Mouse (Mus musculus) ES-E14 (cell line): ENCODE measurements around the gene Polr2f. TPM values are rescaled to one million over a fixed set of nuclear protein-coding genes. Genes with fewer than 3 reads are reported as not detected.

Experiments used
- DNase-seq: peaks from one replicate; pipeline ENCODE4 v3.0.0-alpha.2; 2013; ENCODE audit warnings: low read depth, low spot score
- H3K27ac ChIP-seq: 2 replicates; pipeline ENCODE4 v1.5.1; 2012; ENCODE audit warnings: low read depth, mild to moderate bottlenecking, low read length, moderate library complexity, mixed read lengths; ENCODE audit not compliant: poor library complexity, insufficient read depth, severe bottlenecking
- H3K36me3 ChIP-seq: 2 replicates; pipeline ENCODE4 v1.6.1; 2012; ENCODE audit warnings: mild to moderate bottlenecking, low read length, moderate library complexity, mixed read lengths; ENCODE audit not compliant: control insufficient read depth, poor library complexity, insufficient read depth, severe bottlenecking
- H3K4me1 ChIP-seq, 2 experiments: fragments of 150-350 bp in 1 of 2; sonication (generic) in 1 of 2; 2 replicates each; pipeline ENCODE4 v1.6.1; 2012; ENCODE audit warnings: low read length in 2 of 2, mild to moderate bottlenecking in 1 of 2, mixed read lengths in 1 of 2; ENCODE audit not compliant: control insufficient read depth in 2 of 2, insufficient read depth in 2 of 2, poor library complexity in 1 of 2
- H3K4me3 ChIP-seq, 2 experiments: fragments of 150-350 bp in 1 of 2; sonication (generic) in 1 of 2; 2 replicates each; pipeline ENCODE4 v1.5.1; 2012; ENCODE audit warnings: low read length in 2 of 2, low read depth in 1 of 2, mild to moderate bottlenecking in 1 of 2, mixed read lengths in 1 of 2; ENCODE audit not compliant: insufficient read depth in 1 of 2, poor library complexity in 1 of 2, severe bottlenecking in 1 of 2
- H3K9ac ChIP-seq: 2 replicates; pipeline ENCODE4 v1.6.1; 2012; ENCODE audit warnings: low read depth, mild to moderate bottlenecking, low read length, mixed read lengths; ENCODE audit not compliant: poor library complexity, insufficient read depth, severe bottlenecking
- H3K9me3 ChIP-seq: fragments of 150-350 bp; sonication (generic); 2 replicates; pipeline ENCODE4 v1.6.1; 2012; ENCODE audit warnings: low read depth, mild to moderate bottlenecking, low read length; ENCODE audit not compliant: control insufficient read depth, insufficient read depth
- CHD2 ChIP-seq: IDR thresholded peaks from 2 replicates; pipeline ENCODE4 v1.6.1; 2014; ENCODE audit warnings: mild to moderate bottlenecking, low read depth, low read length, inconsistent platforms
- HCFC1 ChIP-seq: IDR thresholded peaks from 2 replicates; pipeline ENCODE4 v1.6.1; 2012; ENCODE audit warnings: low read length, inconsistent platforms, borderline replicate concordance; ENCODE audit not compliant: insufficient read depth
- MAFK ChIP-seq: IDR thresholded peaks from 2 replicates; pipeline ENCODE4 v1.6.1; 2014; ENCODE audit warnings: mild to moderate bottlenecking, low read depth, low read length, inconsistent platforms; ENCODE audit not compliant: insufficient read depth
- ZC3H11A ChIP-seq: IDR thresholded peaks from 2 replicates; pipeline ENCODE4 v1.6.1; 2012; ENCODE audit warnings: low read depth, mild to moderate bottlenecking, inconsistent platforms, low read length, borderline replicate concordance
- ZNF384 ChIP-seq: IDR thresholded peaks from 2 replicates; pipeline ENCODE4 v1.6.1; 2012; ENCODE audit warnings: low read depth, low read length, inconsistent platforms
- in situ Hi-C, 2 experiments: fragments of 600-800 bp; cut with MboI; formaldehyde crosslinking; loops; one replicate each; pipeline ENCODE4 v1.15.1; 2025; ENCODE audit warnings: low sequenced_read_pairs in 2 of 2, inconsistent platforms in 1 of 2; ENCODE audit not compliant: unreplicated experiment in 2 of 2
- total RNA-seq: library from RNA; depleted of rRNA; stranded (reverse); fragments of 300-350 nt; gene quantifications from 2 replicates; pipeline ENCODE4 v1.2.3, GENCODE M21; 2012

Gene Polr2f
- total RNA-seq, 1 experiment: 238 TPM

DNA sequence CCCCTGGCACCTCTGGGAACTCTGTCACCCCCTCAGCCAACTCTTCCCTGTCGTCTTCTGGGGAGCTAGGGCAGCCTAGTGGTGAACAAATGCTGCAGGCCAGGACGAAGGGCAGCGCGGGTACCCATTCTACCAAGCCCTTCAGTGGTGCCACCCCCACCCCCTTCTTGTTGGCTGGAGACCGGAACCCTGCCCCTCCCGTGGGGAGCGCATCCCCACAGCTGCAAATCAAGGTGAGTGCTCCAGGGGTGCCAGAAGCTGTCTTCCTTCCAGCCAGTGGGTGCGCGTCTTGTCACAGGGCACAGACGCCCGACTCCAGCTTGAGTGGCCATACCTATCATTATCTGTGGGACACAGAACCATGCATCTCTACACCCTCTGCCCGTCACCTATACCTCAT is 13.7 kb upstream of the Polr2f start:
- peaks cover 0 to 2% of the 10 kb centered on the region in 2 experiments; a peak in 2 of 4 replicates for H3K4me1 ChIP-seq
- no peaks in the 10 kb centered on the region for H3K9me3 ChIP-seq
- DNase-seq: no peak
- peaks cover 6% of the 10 kb centered on the region; the same call in 1 of the 2 replicates for H3K36me3 ChIP-seq
- no peak overlapping the region; a peak in 1 of 4 replicates for H3K4me3 ChIP-seq
- H3K27ac ChIP-seq: no peak overlapping the region
- no peak overlapping the region for H3K9ac ChIP-seq
- in situ Hi-C loops: no loop called here
- no peak for TF ChIP-seq CHD2
- TF ChIP-seq HCFC1: no peak

DNA sequence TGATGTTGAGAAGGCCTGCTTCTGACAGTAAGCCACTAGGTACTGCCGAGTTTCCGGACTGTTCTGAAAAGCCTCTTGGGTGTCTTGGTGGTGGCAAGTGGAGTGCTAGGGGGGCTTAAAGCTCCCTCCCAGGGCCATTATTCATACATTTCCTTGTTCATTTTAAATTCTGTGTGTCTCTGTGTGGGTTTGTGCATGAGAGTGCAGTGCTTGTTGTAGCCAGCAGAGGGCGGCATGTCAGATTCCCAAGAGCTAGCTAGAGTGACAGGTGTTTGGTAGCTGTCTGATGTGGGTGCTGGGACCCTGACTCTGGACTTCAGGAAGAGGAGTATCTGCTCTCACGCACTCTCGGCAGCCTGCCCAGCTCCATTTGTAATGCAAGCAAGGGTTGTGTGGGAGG is 12.6 kb upstream of the Polr2f start:
- Histone ChIP-seq H3K9me3 (no peaks in the 10 kb centered on the region), H3K36me3 (peaks cover 8% of the 10 kb centered on the region; the same call in 1 of the 2 replicates), H3K4me1 (peaks cover 0 to 2% of the 10 kb centered on the region in 2 experiments; a peak in 2 of 4 replicates), H3K27ac (no peak overlapping the region), H3K4me3 (no peak overlapping the region), H3K9ac (no peak overlapping the region)
- DNase-seq: no peak
- in situ Hi-C loops: no loop called here
- TF ChIP-seq HCFC1 (no peak), ZC3H11A (no peak), MAFK (no peak), ZNF384 (no peak), CHD2 (no peak)

DNA sequence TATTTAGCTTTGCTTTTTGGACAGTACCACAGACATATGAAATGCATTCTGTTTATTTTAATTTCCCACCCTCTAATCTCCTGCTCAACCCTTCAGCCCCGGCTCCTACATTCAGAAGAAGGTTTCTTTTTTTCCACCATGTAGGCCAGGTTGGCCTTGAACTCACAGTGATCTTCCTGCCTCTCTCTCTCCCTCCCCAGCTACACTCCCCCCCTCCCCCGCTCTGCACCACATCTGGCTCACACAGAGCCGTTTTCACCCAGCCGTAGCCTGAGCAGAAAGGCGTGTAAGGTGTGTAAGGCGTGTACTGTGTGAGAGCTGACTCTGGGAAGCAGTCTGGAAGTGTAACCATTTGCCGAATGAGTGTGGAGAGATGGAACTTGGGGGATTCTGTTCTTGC is 11.5 kb upstream of the Polr2f start:
- H3K9me3 ChIP-seq: no peaks in the 10 kb centered on the region
- H3K27ac ChIP-seq: no peak overlapping the region
- H3K9ac ChIP-seq: no peak overlapping the region
- no peak overlapping the region for H3K4me3 ChIP-seq
- H3K4me1 ChIP-seq: peaks cover 0 to 2% of the 10 kb centered on the region in 2 experiments; a peak in 2 of 4 replicates
- in situ Hi-C loops: no loop called here
- DNase-seq: no peak
- H3K36me3 ChIP-seq: peaks cover 12% of the 10 kb centered on the region; the same call in 1 of the 2 replicates
- TF ChIP-seq CHD2 (no peak), ZNF384 (no peak), HCFC1 (no peak), MAFK (no peak), ZC3H11A (no peak)

DNA sequence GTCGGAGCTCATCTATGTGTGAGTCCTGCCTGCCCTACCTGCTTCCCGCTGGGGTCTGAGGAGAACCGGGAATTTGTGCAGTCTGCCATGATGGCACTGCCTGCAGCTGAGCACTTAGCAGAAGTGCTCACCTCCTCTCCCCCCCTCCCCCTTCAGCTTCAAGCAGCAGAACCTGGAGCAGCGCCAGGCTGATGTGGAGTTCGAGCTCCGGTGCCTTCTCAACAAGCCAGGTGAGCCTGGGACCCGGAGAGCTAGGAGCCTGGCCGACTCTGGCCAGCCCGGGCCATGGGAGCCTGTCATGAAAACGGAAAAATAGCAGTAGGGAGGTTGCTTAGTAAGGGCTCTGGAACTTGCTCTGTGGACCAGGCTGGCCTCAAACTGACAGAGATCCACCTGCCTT is 10.0 kb upstream of the Polr2f start:
- Histone ChIP-seq H3K36me3 (peaks cover 12% of the 10 kb centered on the region; the same call in 1 of the 2 replicates), H3K4me3 (no peak overlapping the region), H3K4me1 (peaks cover 0 to 2% of the 10 kb centered on the region in 2 experiments; a peak in 2 of 4 replicates), H3K9ac (no peak overlapping the region), H3K9me3 (no peaks in the 10 kb centered on the region), H3K27ac (no peak overlapping the region)
- no peak for DNase-seq
- TF ChIP-seq CHD2 (no peak), ZNF384 (no peak), HCFC1 (no peak), ZC3H11A (no peak), MAFK (no peak)
- in situ Hi-C loops: no loop called here

DNA sequence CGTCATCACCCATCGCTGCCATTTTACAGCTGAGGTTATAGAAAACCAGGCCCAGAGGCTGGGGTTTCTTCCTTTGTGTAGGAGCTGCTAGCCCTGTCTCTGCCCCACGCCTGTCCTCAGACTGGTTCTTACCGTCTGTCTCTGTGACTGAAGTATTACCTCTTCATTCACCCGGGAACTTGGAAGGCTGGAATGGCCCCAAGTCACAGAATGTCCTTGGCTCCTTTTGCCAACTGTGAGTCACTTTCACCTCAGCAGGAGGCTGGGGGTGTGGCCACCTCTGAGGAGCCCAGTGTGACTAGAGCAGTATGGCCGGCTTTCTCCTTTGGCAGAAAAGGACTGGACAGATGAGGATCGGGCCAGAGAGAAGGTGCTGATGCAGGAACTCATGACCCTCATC is 9.4 kb upstream of the Polr2f start:
- DNase-seq: no peak
- peaks cover 12% of the 10 kb centered on the region; the same call in 1 of the 2 replicates for H3K36me3 ChIP-seq

More for the DNA sequence above, 9.4 kb upstream of the Polr2f start:
- H3K9me3 ChIP-seq: no peaks in the 10 kb centered on the region
- no peak overlapping the region for H3K9ac ChIP-seq
- H3K4me1 ChIP-seq: peaks cover 0 to 2% of the 10 kb centered on the region in 2 experiments; a peak in 2 of 4 replicates
- in situ Hi-C loops: no loop called here
- no peak for TF ChIP-seq ZC3H11A
- TF ChIP-seq HCFC1: no peak
- TF ChIP-seq MAFK: no peak
- no peak for TF ChIP-seq ZNF384
- TF ChIP-seq CHD2: no peak
- no peak overlapping the region for H3K4me3 ChIP-seq
- H3K27ac ChIP-seq: no peak overlapping the region
